ENCODE assay signal across 8 mouse cellular contexts in genomic region chr7:24902630-24903443, GRCm38 (mm10). TPM values are rescaled to one million over a fixed set of nuclear protein-coding genes. Genes with fewer than 3 reads are reported as not detected.
DNase-seq lines count a peak whose midpoint lies in the region; ATAC-seq lines count a peak whose summit lies in the region.

Gene Arhgef1, plus strand, starts transcription at chr7:24902912.

- H3K36me3 ChIP-seq in intestine, embryonic 14.5 days (ENCODE audit: control insufficient read depth, insufficient read depth, low read length) = no peaks in the 10 kb centered on the region
- H3K36me3 ChIP-seq in limb, embryonic 12.5 days = peaks cover 3% of the 10 kb centered on the region; the same call in 1 of the 2 replicates
- 0 out of 2 replicates have a peak, but pooled peaks cover under 1% of the 10 kb centered on the region for H3K36me3 ChIP-seq in midbrain, embryonic 13.5 days

- peak within 1 kb of the TSS; percentile 83 for H3K4me2 ChIP-seq in intestine, embryonic 14.5 days (ENCODE audit: low read length)
- H3K4me2 ChIP-seq in limb, embryonic 12.5 days = peak within 1 kb of the TSS; percentile 88
- H3K4me2 ChIP-seq in midbrain, embryonic 13.5 days (replicated peaks) = peak within 1 kb of the TSS; percentile 82

- peak; percentile 25; the same call in 1 of the 2 replicates for ATAC-seq in intestine, embryonic 14.5 days (replicated peaks; ENCODE audit: low FRiP score, low TSS enrichment, low read depth)
- no peak for ATAC-seq in limb, embryonic 12.5 days (ENCODE audit: insufficient number of reproducible peaks, insufficient read depth, low FRiP score, low TSS enrichment, low read depth)
- ATAC-seq in midbrain, embryonic 13.5 days = no peak

- no peaks in the 10 kb centered on the region for H3K27me3 ChIP-seq in intestine, embryonic 14.5 days (replicated peaks; ENCODE audit: control insufficient read depth, insufficient read depth, low read length)
- no peaks in the 10 kb centered on the region for H3K27me3 ChIP-seq in limb, embryonic 12.5 days
- no peaks in the 10 kb centered on the region for H3K27me3 ChIP-seq in midbrain, embryonic 13.5 days

- peaks cover 30% of the 10 kb centered on the region for H3K4me1 ChIP-seq in intestine, embryonic 14.5 days (replicated peaks; ENCODE audit: control insufficient read depth, insufficient read depth, low read length)
- peaks cover 46% of the 10 kb centered on the region for H3K4me1 ChIP-seq in limb, embryonic 12.5 days (replicated peaks)
- peaks cover 42% of the 10 kb centered on the region for H3K4me1 ChIP-seq in midbrain, embryonic 13.5 days (replicated peaks)

- peak within 1 kb of the TSS; percentile 80 for H3K9ac ChIP-seq in intestine, embryonic 14.5 days (ENCODE audit: low read length)
- peak within 1 kb of the TSS; percentile 83 for H3K9ac ChIP-seq in limb, embryonic 12.5 days (replicated peaks)
- H3K9ac ChIP-seq in midbrain, embryonic 13.5 days (replicated peaks) = peak within 1 kb of the TSS; percentile 77

- DNase-seq in layer of hippocampus, adult 18-20 months (ENCODE audit: low spot score in 2 of 2) = peak in 1 of 2 experiments; percentile 27
- DNase-seq in layer of hippocampus, adult 9-10 months (ENCODE audit: low spot score) = no peak
- DNase-seq in cerebellum, postnatal 36 days = peak; percentile 43 to 55
- peak in 1 of 2 experiments; percentile 65 for DNase-seq in gastrocnemius, postnatal 4 days (ENCODE audit: low spot score in 2 of 2)
- peak; percentile 81 for DNase-seq in intestine, embryonic 14.5 days (ENCODE audit: low spot score)
- peak; percentile 66 to 72 for DNase-seq in spleen, postnatal 14 days (ENCODE audit: low spot score in 2 of 2)

- no peaks in the 10 kb centered on the region for H3K9me3 ChIP-seq in intestine, embryonic 14.5 days (ENCODE audit: control insufficient read depth, low read length)
- H3K9me3 ChIP-seq in limb, embryonic 12.5 days = no peaks in the 10 kb centered on the region
- H3K9me3 ChIP-seq in midbrain, embryonic 13.5 days = no peaks in the 10 kb centered on the region

- peak within 1 kb of the TSS; percentile 88 for H3K27ac ChIP-seq in intestine, embryonic 14.5 days (ENCODE audit: low read depth)
- H3K27ac ChIP-seq in limb, embryonic 12.5 days = peak within 1 kb of the TSS; percentile 86
- H3K27ac ChIP-seq in midbrain, embryonic 13.5 days = peak within 1 kb of the TSS; percentile 51; the same call in 1 of the 2 replicates

- H3K4me3 ChIP-seq in intestine, embryonic 14.5 days (ENCODE audit: low read depth, low read length) = peak within 1 kb of the TSS; percentile 70
- peak within 1 kb of the TSS; percentile 74 for H3K4me3 ChIP-seq in limb, embryonic 12.5 days (replicated peaks)
- peak within 1 kb of the TSS; percentile 68 for H3K4me3 ChIP-seq in midbrain, embryonic 13.5 days (replicated peaks)

- WGBS in intestine, embryonic 14.5 days = 6% methylated on average over 39 of the region's 68 CpGs
- 7% methylated on average over 52 of the region's 68 CpGs for WGBS in limb, embryonic 12.5 days
- 6% methylated on average over 50 of the region's 68 CpGs for WGBS in midbrain, embryonic 13.5 days

RNA-seq across cellular contexts. Expression of gene Arhgef1, which starts in this region (rescaled TPM):
- 10 to 100 TPM; 74.7 to 80.8 TPM for total RNA-seq in layer of hippocampus, adult 18-20 months (2021)
- 10 to 100 TPM; 79.6 to 98.8 TPM for total RNA-seq in gastrocnemius, postnatal 4 days (2021)
- polyA plus RNA-seq in intestine, embryonic 14.5 days (2014; fragmentation: Nextera tagmentation; extraction: Ambion mirVana) = 80.6 and 85.3 TPM in 2 replicates
- 119 and 126 TPM in 2 replicates for polyA plus RNA-seq in limb, embryonic 12.5 days (2016; fragmentation: Nextera tagmentation; extraction: Ambion mirVana)
- 46.7 and 59.2 TPM in 2 replicates for polyA plus RNA-seq in midbrain, embryonic 13.5 days (2015; fragmentation: Nextera tagmentation; extraction: Ambion mirVana)
